ENCODE assay signal across 10 mouse cellular contexts in the genomic region with DNA sequence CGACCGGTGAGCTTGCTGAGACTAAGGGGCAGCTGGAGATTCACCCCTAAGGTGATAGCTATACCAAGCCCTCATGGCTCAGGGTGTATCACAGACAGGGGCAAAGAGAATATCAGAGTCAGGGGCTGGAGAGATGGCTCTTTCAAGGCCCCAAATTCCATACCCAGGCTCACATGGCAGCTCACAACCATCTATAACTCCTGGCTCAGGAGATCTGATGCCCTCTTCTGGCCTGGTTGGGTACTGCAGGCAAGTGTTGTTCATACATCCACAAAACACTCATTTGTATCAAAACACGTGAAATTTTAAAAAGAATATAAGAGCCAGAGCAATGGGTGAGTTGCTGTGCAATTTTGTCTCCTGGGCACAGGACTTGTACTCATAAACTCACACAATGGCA. TPM values are rescaled to one million over a fixed set of nuclear protein-coding genes. Genes with fewer than 3 reads are reported as not detected.
DNase-seq lines count a peak whose midpoint lies in the region; ATAC-seq and TF ChIP-seq lines count a peak whose summit lies in the region.
"Had no signal": no experiment of that assay in that cellular context is flagged by ENCODE, and none has a peak within 500 bp of the region (broad histone marks: within the 10 kb centered on the region; RNA-seq: fewer than 3 reads in every experiment).

No protein-coding gene starts in this region.

- no peak overlapping the region for H3K27ac ChIP-seq in hindbrain, embryonic 11.5 days (ENCODE audit: low read depth, low read length)
- H3K27ac ChIP-seq in hindbrain, embryonic 14.5 days = no peak overlapping the region
- no peak overlapping the region for H3K27ac ChIP-seq in ES-E14 (ENCODE audit: insufficient read depth, low read depth, low read length, poor library complexity, severe bottlenecking)
- H3K27ac ChIP-seq: embryonic facial prominence, embryonic 13.5 days; limb, embryonic 15.5 days had no signal

- H3K4me3 ChIP-seq in hindbrain, embryonic 11.5 days (ENCODE audit: low read depth, low read length) = no peak overlapping the region
- H3K4me3 ChIP-seq in hindbrain, embryonic 14.5 days (replicated peaks; ENCODE audit: low read length) = no peak overlapping the region
- no peak overlapping the region for H3K4me3 ChIP-seq in ES-E14 (ENCODE audit: insufficient read depth in 1 of 2, low read depth in 1 of 2, low read length in 2 of 2, poor library complexity in 1 of 2, severe bottlenecking in 1 of 2)
- H3K4me3 ChIP-seq: embryonic facial prominence, embryonic 13.5 days; limb, embryonic 15.5 days had no signal

- WGBS in hindbrain, embryonic 11.5 days = 77% methylated on average over 3 of the region's 3 CpGs
- 85% methylated on average over 3 of the region's 3 CpGs for WGBS in hindbrain, embryonic 14.5 days

- no peaks in the 10 kb centered on the region for H3K36me3 ChIP-seq in hindbrain, embryonic 11.5 days (ENCODE audit: control insufficient read depth, insufficient read depth, low read length)
- no peaks in the 10 kb centered on the region for H3K36me3 ChIP-seq in hindbrain, embryonic 14.5 days (replicated peaks; ENCODE audit: control insufficient read depth, insufficient read depth)
- H3K36me3 ChIP-seq in ES-E14 (ENCODE audit: control insufficient read depth, insufficient read depth, low read length, poor library complexity, severe bottlenecking) = no peaks in the 10 kb centered on the region
- H3K36me3 ChIP-seq: embryonic facial prominence, embryonic 13.5 days; limb, embryonic 15.5 days had no signal

- ATAC-seq in hindbrain, embryonic 11.5 days (ENCODE audit: low FRiP score) = no peak
- no peak for ATAC-seq in hindbrain, embryonic 14.5 days (ENCODE audit: low FRiP score)
- 0 out of 2 replicates have a peak, but pooled peaks have one; percentile 43 for ATAC-seq in erythroid progenitor cell, adult 5-6 weeks (replicated peaks; ENCODE audit: low FRiP score, poor library complexity, severe bottlenecking)
- ATAC-seq in frontal cortex, adult (ENCODE audit: low TSS enrichment) = no peak

- H3K27me3 ChIP-seq in hindbrain, embryonic 11.5 days (ENCODE audit: control insufficient read depth, insufficient read depth, low read length) = no peaks in the 10 kb centered on the region
- no peaks in the 10 kb centered on the region for H3K27me3 ChIP-seq in hindbrain, embryonic 14.5 days (ENCODE audit: control insufficient read depth, insufficient read depth, low read length)
- H3K27me3 ChIP-seq: embryonic facial prominence, embryonic 13.5 days; limb, embryonic 15.5 days had no signal

- H3K9me3 ChIP-seq in hindbrain, embryonic 11.5 days (ENCODE audit: control insufficient read depth, low read length) = no peaks in the 10 kb centered on the region
- H3K9me3 ChIP-seq in hindbrain, embryonic 14.5 days (ENCODE audit: control insufficient read depth, low read length) = no peaks in the 10 kb centered on the region
- H3K9me3 ChIP-seq in ES-E14 (ENCODE audit: control insufficient read depth, insufficient read depth, low read depth, low read length) = no peaks in the 10 kb centered on the region
- H3K9me3 ChIP-seq: embryonic facial prominence, embryonic 13.5 days; limb, embryonic 15.5 days had no signal

- no peak overlapping the region for H3K4me2 ChIP-seq in hindbrain, embryonic 11.5 days (replicated peaks; ENCODE audit: low read depth, low read length)
- no peak overlapping the region for H3K4me2 ChIP-seq in hindbrain, embryonic 14.5 days (replicated peaks)
- H3K4me2 ChIP-seq: embryonic facial prominence, embryonic 13.5 days; limb, embryonic 15.5 days had no signal

- peak; percentile 59 for DNase-seq in hindbrain, embryonic 11.5 days (ENCODE audit: low spot score)
- no peak for DNase-seq in hindbrain, embryonic 14.5 days (ENCODE audit: low spot score)
- DNase-seq in 3T3-L1 (ENCODE audit: low read depth, low spot score) (peak; percentile 28), ES-E14 (ENCODE audit: low read depth, low spot score) (peak; percentile 35)
- peak; percentile 23 for DNase-seq in mesoderm, embryonic 11.5 days (ENCODE audit: low read depth, low spot score)
- no peak for DNase-seq in urinary bladder, postnatal 10 days (ENCODE audit: low spot score)

- no peaks in the 10 kb centered on the region for H3K4me1 ChIP-seq in hindbrain, embryonic 11.5 days (replicated peaks; ENCODE audit: control insufficient read depth, insufficient read depth, low read length)
- H3K4me1 ChIP-seq in hindbrain, embryonic 14.5 days (replicated peaks; ENCODE audit: control insufficient read depth, insufficient read depth, low read length) = no peaks in the 10 kb centered on the region
- H3K4me1 ChIP-seq in ES-E14 (ENCODE audit: control insufficient read depth in 2 of 2, insufficient read depth in 2 of 2, low read length in 2 of 2, poor library complexity in 1 of 2) = no peaks in the 10 kb centered on the region
- H3K4me1 ChIP-seq: embryonic facial prominence, embryonic 13.5 days; limb, embryonic 15.5 days had no signal

- H3K9ac ChIP-seq in hindbrain, embryonic 11.5 days (ENCODE audit: low read depth, low read length) = no peak overlapping the region
- no peak overlapping the region for H3K9ac ChIP-seq in hindbrain, embryonic 14.5 days
- no peak overlapping the region for H3K9ac ChIP-seq in ES-E14 (ENCODE audit: insufficient read depth, low read depth, low read length, poor library complexity, severe bottlenecking)
- H3K9ac ChIP-seq: embryonic facial prominence, embryonic 13.5 days; limb, embryonic 15.5 days had no signal

- in situ Hi-C loops in ES-E14 (cut with MboI; ENCODE audit: low sequenced_read_pairs in 2 of 2, unreplicated experiment in 2 of 2) = no loop called here

TF ChIP-seq in ES-E14, 5 proteins besides CTCF, POLR2A, EP300 and RAD21:
- no peak for TF ChIP-seq MAFK (IDR thresholded peaks at IDR 0.05; ENCODE audit: insufficient read depth, low read depth, low read length)
- TF ChIP-seq ZNF384 (IDR thresholded peaks at IDR 0.05; ENCODE audit: low read depth, low read length) = no peak
- TF ChIP-seq HCFC1 (IDR thresholded peaks at IDR 0.05; ENCODE audit: borderline replicate concordance, insufficient read depth, low read length) = no peak
- no peak for TF ChIP-seq CHD2 (IDR thresholded peaks at IDR 0.05; ENCODE audit: low read depth, low read length)
- TF ChIP-seq ZC3H11A (IDR thresholded peaks at IDR 0.05; ENCODE audit: borderline replicate concordance, low read depth, low read length) = peak; percentile 45; the same call in 1 of the 2 replicates

RNA-seq across cellular contexts. Expression of gene Reln, which starts 17.3 kb away (rescaled TPM):
- polyA plus RNA-seq in hindbrain, embryonic 11.5 days (2014; fragmentation: Nextera tagmentation; extraction: Ambion mirVana) = 9.0 and 10.6 TPM in 2 replicates
- polyA plus RNA-seq in hindbrain, embryonic 14.5 days (2014; fragmentation: Nextera tagmentation; extraction: Ambion mirVana) = 63.3 and 63.5 TPM in 2 replicates
- 2.1 and 2.5 TPM in 2 replicates for total RNA-seq in ES-E14 (2012; rRNA removed)
- 195 and 249 TPM in 2 replicates for total RNA-seq in erythroid progenitor cell, adult 5-6 weeks (2015; ENCODE audit: low replicate concordance)
- 175 and 188 TPM in 2 replicates for total RNA-seq in erythroid progenitor cell, adult 5-6 weeks (2017; ENCODE audit: low replicate concordance)

Comparison
In these comparisons a context has a peak if more than half of its experiments do, and no peak if none do; other contexts are left out.
1. DNase-seq: peak in hindbrain, embryonic 11.5 days (single experiment), 3T3-L1 (single experiment), ES-E14 (single experiment) and mesoderm, embryonic 11.5 days (single experiment); none in hindbrain, embryonic 14.5 days (single experiment) and urinary bladder, postnatal 10 days (single experiment).
2. RNA of gene Reln, which starts 17.3 kb away (total RNA-seq): 175 to 249 TPM in erythroid progenitor cell, adult 5-6 weeks; 2.1 to 2.5 TPM in ES-E14; every median in the first group is over 10 times any median in the second.